Mouse (Mus musculus): Measurements from ENCODE around the gene Cep135.

DNA sequence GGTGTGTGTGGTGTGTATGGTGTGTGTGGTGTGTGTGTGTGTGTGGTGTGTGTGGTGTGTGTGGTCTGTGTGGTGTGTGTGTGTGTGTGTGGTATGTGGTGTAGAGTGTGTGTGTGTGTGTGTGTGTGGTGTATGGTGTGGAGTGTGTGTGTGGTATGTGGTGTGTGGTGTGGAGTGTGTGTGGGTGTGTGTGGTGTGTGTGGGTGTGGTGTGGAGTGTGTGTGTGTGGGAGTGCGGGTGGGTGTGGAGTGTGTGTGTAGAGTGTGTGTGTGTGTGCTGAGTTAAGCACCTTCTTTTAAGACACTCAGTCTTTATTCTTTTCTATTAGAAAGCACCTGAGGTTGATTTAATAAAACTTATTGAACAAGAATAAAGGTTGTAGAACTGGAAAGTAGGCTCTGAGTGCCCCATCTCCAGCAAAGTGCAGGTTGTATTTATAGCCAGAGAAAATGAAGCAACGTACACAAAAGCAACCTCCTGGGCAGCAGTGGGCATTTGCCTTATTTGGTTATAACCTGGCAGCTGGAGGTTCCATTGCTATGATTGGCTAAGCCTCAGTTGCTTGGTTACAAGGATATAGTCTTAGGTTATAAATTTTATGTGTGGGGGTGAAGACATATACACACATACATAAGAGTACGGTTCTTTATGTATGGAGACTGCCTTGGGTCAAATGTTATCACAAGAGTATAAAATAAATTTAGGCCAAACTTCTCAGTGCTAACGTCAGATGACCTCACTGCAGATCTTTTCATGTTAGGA, 93.6 kb downstream of the Cep135 start:
- TF ChIP-seq POLR2A (IDR thresholded peaks at IDR 0.05; ENCODE audit: borderline replicate concordance, low read depth, low read length) (no peak), CTCF (IDR thresholded peaks at IDR 0.05; ENCODE audit: low read depth, low read length) (no peak)

All from bone marrow macrophage, adult 2 months (primary cell).